Mouse (Mus musculus) gastrocnemius, adult 18-20 months (tissue): ENCODE results near the gene Sucla2. TPM values are rescaled to one million over a fixed set of nuclear protein-coding genes. Genes with fewer than 3 reads are reported as not detected.

Source experiments
- DNase-seq: peaks from one replicate; pipeline ENCODE4 v3.0.0; 2021; ENCODE audit warnings: low spot score
- long read RNA-seq, 2 experiments: library from polyadenylated mRNA; stranded (forward); transcript quantifications; one replicate each; pipeline ENCODE4 v2.0.0; 2021
- total RNA-seq, 2 experiments: library from RNA; stranded (reverse); gene quantifications; 2 replicates each; pipeline ENCODE4 v1.2.3; 2021

Sucla2 gene
- total RNA-seq: 100 to 1,000 TPM; 397 to 420 TPM
- long read RNA-seq, experiment 1, transcript Sucla2-203 (11 exons, 2,229 nt): major isoform, 666 of 710 reads
- long read RNA-seq, experiment 1, partial matches to known transcripts: 11 of 710 reads
- long read RNA-seq, experiment 1, other reads (novel, unspliced or antisense): 32 of 710 reads
- long read RNA-seq, experiment 2, transcript Sucla2-203 (11 exons, 2,229 nt): major isoform, 480 of 521 reads
- long read RNA-seq, experiment 2, partial matches to known transcripts: 22 of 521 reads
- long read RNA-seq, experiment 2, other reads (novel, unspliced or antisense): 19 of 521 reads

GRCm38 (mm10) chr14:73524766-73525448, at the start of gene Sucla2:
Gene Sucla2, plus strand, starts transcription at chr14:73525319.
- peak; percentile 94 for DNase-seq

GRCm38 (mm10) chr14:73475506-73475905, 49.6 kb upstream of the Sucla2 start:
- peak; percentile 63 for DNase-seq

GRCm38 (mm10) chr14:73476361-73476934, 48.7 kb upstream of the Sucla2 start:
- DNase-seq: no peak

GRCm38 (mm10) chr14:73477077-73477476, 48.0 kb upstream of the Sucla2 start:
- DNase-seq: no peak

GRCm38 (mm10) chr14:73478321-73478720, 46.8 kb upstream of the Sucla2 start:
- no peak for DNase-seq

- DNase-seq: no peak
Measured at GRCm38 (mm10) chr14:73479771-73480170, 45.3 kb upstream of the Sucla2 start.

GRCm38 (mm10) chr14:73483516-73484229, 41.4 kb upstream of the Sucla2 start:
- DNase-seq: no peak

- DNase-seq: no peak
Measured at GRCm38 (mm10) chr14:73484366-73485110, 40.6 kb upstream of the Sucla2 start.

- no peak for DNase-seq
Measured at GRCm38 (mm10) chr14:73486641-73487040, 38.5 kb upstream of the Sucla2 start.

- no peak for DNase-seq
Measured at GRCm38 (mm10) chr14:73493356-73493755, 31.8 kb upstream of the Sucla2 start.

- DNase-seq: no peak
Measured at GRCm38 (mm10) chr14:73494122-73494521, 31.0 kb upstream of the Sucla2 start.

- DNase-seq: no peak
Measured at GRCm38 (mm10) chr14:73495753-73496152, 29.4 kb upstream of the Sucla2 start.

- no peak for DNase-seq
Measured at GRCm38 (mm10) chr14:73501283-73501682, 23.8 kb upstream of the Sucla2 start.

- no peak for DNase-seq
Measured at GRCm38 (mm10) chr14:73501721-73502120, 23.4 kb upstream of the Sucla2 start.

GRCm38 (mm10) chr14:73502591-73503184, 22.4 kb upstream of the Sucla2 start:
- no peak for DNase-seq

GRCm38 (mm10) chr14:73503237-73503933, 21.7 kb upstream of the Sucla2 start:
- DNase-seq: no peak

GRCm38 (mm10) chr14:73506283-73506682, 18.8 kb upstream of the Sucla2 start:
- DNase-seq: no peak

GRCm38 (mm10) chr14:73507200-73507599, 17.9 kb upstream of the Sucla2 start:
- DNase-seq: no peak

- no peak for DNase-seq
Measured at GRCm38 (mm10) chr14:73507702-73508376, 17.3 kb upstream of the Sucla2 start.
